16 mouse cellular contexts compared by ENCODE assay signal in genomic region chr14:69454640-69455039, GRCm38 (mm10). TPM values are rescaled to one million over a fixed set of nuclear protein-coding genes. Genes with fewer than 3 reads are reported as not detected.
ATAC-seq lines count a peak whose summit lies in the region.
"Had no signal": no experiment of that assay in that cellular context is flagged by ENCODE, and none has a peak within 500 bp of the region (broad histone marks: within the 10 kb centered on the region; RNA-seq: fewer than 3 reads in every experiment).

No protein-coding gene starts in this region.

- ATAC-seq in common myeloid progenitor, adult 5-6 weeks (replicated peaks; ENCODE audit: low read depth, poor library complexity, severe bottlenecking), result peak; percentile 57
- peak; percentile 33; the same call in 1 of the 2 replicates for ATAC-seq in granulocyte monocyte progenitor cell, adult 5-6 weeks (replicated peaks; ENCODE audit: poor library complexity, severe bottlenecking)
- peak; percentile 19 to 37; a peak in 1 of 4 replicates for ATAC-seq in hematopoietic stem cell, adult 5-6 weeks (replicated peaks in 1 of 2; ENCODE audit: insufficient read depth in 1 of 2, low FRiP score in 2 of 2, low TSS enrichment in 1 of 2, low read depth in 1 of 2, poor library complexity in 2 of 2, severe bottlenecking in 2 of 2)
- ATAC-seq in megakaryocyte progenitor cell, adult 5-6 weeks (replicated peaks; ENCODE audit: poor library complexity), result peak; percentile 61
- peak; percentile 42; the same call in 1 of the 2 replicates for ATAC-seq in megakaryocyte-erythroid progenitor cell, adult 5-6 weeks (replicated peaks; ENCODE audit: low FRiP score, low TSS enrichment, poor library complexity, severe bottlenecking)

RNA-seq across cellular contexts. Expression of gene Gm16867, which starts 48.5 kb away (rescaled TPM):
- 0.49 and 5.1 TPM in 2 replicates for total RNA-seq in common myeloid progenitor, adult 5-6 weeks (2017)
- 5.6 and 10.2 TPM in 2 replicates for total RNA-seq in granulocyte monocyte progenitor cell, adult 5-6 weeks (2014; fragmentation: Nextera tagmentation)
- total RNA-seq in granulocyte monocyte progenitor cell, adult 5-6 weeks (2017), result 5.9 and 7.8 TPM in 2 replicates
- 2.9 and 8.7 TPM in 2 replicates for total RNA-seq in hematopoietic stem cell, adult 5-6 weeks (2017)
- 5.6 and 7.4 TPM in 2 replicates for total RNA-seq in megakaryocyte progenitor cell, adult 5-6 weeks (2015)
- total RNA-seq in megakaryocyte progenitor cell, adult 5-6 weeks (2017), result 8.0 and 11.4 TPM in 2 replicates
- 12.0 and 16.7 TPM in 2 replicates for total RNA-seq in megakaryocyte-erythroid progenitor cell, adult 5-6 weeks (2014; fragmentation: Nextera tagmentation)
- total RNA-seq in megakaryocyte-erythroid progenitor cell, adult 5-6 weeks (2017), result 4.3 and 7.7 TPM in 2 replicates
- total RNA-seq: CH12.LX, ES-E14, MEL had no signal

RNA-seq across cellular contexts. Expression of gene Gm27179, which starts 57.7 kb away (rescaled TPM):
- total RNA-seq in common myeloid progenitor, adult 5-6 weeks (2017), result 0.29 TPM in 1 of 2 replicates, not detected in the other
- total RNA-seq in granulocyte monocyte progenitor cell, adult 5-6 weeks (2014; fragmentation: Nextera tagmentation), result not detected in 2 replicates
- total RNA-seq in granulocyte monocyte progenitor cell, adult 5-6 weeks (2017), result 0.26 TPM in 1 of 2 replicates, not detected in the other
- not detected in 2 replicates for total RNA-seq in hematopoietic stem cell, adult 5-6 weeks (2017)
- total RNA-seq in megakaryocyte progenitor cell, adult 5-6 weeks (2015), result not detected in 2 replicates
- total RNA-seq in megakaryocyte progenitor cell, adult 5-6 weeks (2017), result not detected in 2 replicates
- total RNA-seq in megakaryocyte-erythroid progenitor cell, adult 5-6 weeks (2014; fragmentation: Nextera tagmentation), result not detected in 2 replicates
- not detected in 2 replicates for total RNA-seq in megakaryocyte-erythroid progenitor cell, adult 5-6 weeks (2017)
- total RNA-seq: adrenal gland, adult 18-20 months; adrenal gland, adult 2 months; adrenal gland, postnatal 10 days; adrenal gland, postnatal 14 days; adrenal gland, postnatal 25 days; adrenal gland, postnatal 36 days; adrenal gland, postnatal 4 days; CH12.LX; ES-E14; G1E; MEL had no signal

Comparison
In these comparisons a context has a peak if more than half of its experiments do, and no peak if none do; other contexts are left out.
1. Peak in every context shown above with its lines: ATAC-seq.